Mouse (Mus musculus) hindlimb bud, embryonic 11.5 days (tissue): ENCODE measurements at regions not wholly inside any gene's neighbourhood (a gene's known extent, or its start where the extent isn't known, plus 50 kb on each side); places are given as distances from the start of the nearest gene placed in this dataset.

ENCODE experiments used
- DNase-seq: peaks from one replicate; pipeline ENCODE4 v3.0.0-alpha.2; 2012; ENCODE audit warnings: low read depth, low spot score; ENCODE audit errors: extremely low spot score

DNA sequence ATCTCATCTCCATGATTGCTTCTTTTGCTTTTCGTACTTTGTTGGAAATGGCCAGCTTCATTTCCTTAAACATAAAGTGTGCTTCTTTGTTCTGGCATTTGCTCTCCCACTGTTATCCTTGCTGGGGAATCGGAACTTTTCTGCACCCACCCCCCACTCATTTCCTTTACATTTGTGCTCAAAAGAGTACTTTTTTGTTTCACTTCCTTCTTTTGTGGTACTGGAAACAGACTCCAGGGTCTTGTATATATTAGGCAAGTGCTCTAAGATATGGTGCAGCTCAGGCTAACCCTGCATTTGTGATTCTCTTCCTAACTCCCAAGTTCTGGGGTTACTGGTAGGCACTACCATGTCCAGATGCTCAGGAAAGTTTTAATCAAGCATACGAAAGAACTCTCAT, 1084.6 kb downstream of the Car8 start:
- DNase-seq = no peak

DNA sequence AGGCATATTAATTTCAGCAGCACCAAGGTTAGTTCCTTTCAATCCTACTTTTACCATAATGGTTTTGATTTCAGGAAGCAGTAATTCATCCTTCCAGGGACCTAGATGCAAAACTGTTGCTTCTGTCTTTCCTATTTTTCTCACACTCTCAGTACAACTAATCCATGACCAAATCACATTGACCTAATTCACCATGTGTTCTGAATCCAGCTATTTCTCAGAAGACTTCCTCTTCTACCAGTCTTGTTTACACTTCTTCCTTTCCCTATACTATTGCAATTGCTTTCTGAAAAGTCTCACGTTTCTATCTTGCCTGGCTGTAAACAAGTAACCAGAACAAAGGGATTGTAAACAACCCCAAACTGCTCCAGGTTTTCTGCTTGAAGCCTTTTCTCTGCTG, 1085.0 kb downstream of the Car8 start:
- DNase-seq = no peak

DNA sequence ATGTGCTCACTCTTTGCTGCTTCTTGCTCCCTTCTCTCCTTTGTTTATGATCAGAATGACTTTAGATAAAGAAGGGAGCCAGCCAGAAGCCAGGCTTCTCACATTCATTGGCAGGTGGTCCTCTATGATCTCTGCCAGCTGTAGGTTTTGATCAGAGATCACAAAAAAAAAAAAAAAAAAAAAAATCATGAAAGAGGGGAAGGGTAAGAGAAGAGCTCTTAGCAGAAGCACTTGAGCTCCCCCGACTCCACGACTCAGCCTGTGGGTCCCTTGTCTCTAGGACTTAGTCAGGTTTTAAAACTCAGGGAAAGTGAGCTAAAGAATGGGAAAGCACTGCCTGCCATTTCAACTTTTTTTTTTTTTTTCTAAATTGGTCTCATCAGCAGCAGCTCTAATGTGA, 1093.1 kb downstream of the Car8 start:
- DNase-seq = no peak

DNA sequence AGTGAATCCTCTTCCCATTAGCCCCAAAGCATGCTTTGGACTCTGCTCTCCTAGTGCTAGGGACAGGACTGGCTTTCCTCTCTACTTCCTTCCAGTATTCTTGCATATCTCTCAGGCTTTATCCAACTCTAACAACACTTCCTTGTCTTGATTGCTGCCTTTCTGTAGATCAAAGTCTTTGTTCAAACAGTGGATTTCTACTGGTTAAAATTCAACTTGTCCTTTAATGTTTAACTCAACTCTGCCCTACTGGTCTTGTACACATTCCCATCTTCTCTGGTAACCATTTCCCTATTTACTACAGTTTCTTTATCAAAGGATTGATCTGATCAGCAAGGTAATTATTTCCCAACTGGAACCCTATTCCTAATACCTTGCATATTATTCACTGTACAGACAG, 1094.6 kb downstream of the Car8 start:
- no peak for DNase-seq

DNA sequence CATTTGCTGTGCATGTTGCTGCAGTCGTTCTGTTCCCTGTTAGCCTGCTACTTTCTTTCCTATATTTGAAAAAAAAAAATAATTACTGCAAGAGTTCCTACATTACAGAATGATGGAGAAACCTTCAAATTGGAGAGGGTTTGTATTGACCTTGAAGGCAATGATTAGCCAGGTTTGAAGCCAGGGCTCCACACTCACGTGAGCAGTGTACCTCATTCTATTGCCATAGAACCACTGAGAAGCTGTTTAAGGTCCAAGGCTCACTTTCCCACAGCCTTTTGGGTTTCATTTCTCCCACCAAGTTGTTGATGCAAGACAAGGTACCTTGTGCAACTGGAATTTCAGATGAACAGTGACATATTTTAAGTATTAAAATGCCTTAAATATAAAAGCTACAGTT, 1095.2 kb downstream of the Car8 start:
- DNase-seq = no peak

DNA sequence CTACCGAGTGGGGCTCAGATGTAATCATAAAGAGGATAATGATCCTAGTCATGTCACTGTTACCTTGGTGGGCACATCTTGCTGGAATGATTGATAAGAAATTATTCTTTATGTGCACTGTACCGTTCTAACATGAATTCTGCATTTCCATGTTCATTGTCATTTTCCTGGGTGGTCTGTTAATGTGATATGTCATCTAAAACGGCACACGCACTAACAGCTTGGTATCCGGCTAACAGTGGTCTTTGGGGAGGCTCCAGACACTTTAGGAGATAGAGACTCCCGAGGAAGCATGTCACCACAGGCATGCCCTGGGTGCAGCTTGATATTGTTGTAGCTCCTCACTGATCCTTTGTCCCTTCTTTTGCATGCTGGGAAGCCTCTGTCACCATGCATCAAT, 1096.1 kb downstream of the Car8 start:
- DNase-seq = no peak

DNA sequence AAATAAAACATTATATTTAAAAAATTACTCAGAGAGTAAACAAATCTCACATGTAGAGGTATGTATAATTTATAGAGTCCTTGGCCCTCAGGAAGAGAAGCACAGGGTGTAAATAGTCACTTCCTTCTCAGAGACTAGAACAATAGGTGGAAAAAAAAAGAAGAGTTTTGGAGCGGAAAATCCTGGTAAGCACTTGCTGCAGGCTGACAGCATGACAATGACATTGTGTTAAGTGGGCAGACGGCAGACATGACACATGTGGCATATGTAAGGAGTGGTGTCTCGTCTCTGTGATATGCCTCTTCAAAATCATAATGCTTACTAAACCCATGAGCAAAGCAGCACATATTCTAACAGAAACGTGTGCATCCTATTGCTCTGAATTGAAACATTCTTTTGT, 1126.7 kb downstream of the Car8 start:
- no peak for DNase-seq

DNA sequence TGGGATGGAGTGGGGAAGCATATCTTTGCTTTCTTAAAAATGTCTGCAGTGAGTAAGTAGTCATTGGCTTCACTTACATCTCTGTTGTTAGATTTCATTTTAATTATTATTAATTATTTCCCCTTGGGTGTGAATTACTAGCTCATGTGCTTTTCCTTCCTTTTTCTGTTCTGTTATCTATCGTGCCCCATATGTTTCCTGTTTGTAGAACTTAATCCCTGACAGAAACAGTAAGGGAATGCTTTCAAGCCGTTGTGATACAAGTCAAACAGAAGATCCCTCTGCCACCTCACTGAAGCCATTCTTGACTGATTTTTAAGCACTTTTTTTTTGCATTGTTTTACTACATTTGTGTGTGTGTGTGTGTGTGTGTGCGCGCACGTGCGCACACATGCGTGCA, 1145.9 kb downstream of the Car8 start:
- no peak for DNase-seq

DNA sequence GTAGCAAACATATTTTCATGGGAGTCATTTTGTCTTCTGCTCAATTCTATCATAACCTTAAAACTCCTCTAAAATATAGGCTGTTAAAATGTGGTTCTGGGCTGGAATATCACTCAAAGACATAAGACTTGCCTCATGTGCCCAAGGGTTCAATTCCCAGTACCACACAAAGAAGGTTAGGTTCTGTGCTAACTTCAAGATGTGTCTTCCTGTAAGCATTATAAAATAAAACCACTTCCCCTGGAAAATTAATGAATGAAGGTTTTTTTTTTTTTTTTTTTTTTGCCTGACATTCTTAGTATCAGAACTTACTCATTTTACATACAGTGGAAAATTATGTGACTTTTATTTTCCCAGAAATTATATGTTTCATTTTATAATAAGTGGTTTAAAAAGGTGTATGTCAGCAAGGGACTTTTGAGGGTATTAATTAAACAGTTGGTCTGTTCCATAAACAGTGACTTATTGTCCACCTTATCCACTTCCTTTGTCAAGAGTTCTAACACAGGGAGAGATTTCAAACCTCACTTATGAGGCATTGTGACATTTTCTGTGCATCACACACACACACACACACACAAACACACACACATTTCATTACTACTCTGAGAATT, 1147.5 kb downstream of the Car8 start:
- no peak for DNase-seq
